Mouse (Mus musculus) small intestine, adult 2 months (tissue): ENCODE data around the gene LTO1. TPM values are rescaled to one million over a fixed set of nuclear protein-coding genes. Genes with fewer than 3 reads are reported as not detected.

Source experiments
- H3K27ac ChIP-seq: fragments of 200-500 bp; 2 replicates; pipeline ENCODE4 v1.5.1; 2012; ENCODE audit warnings: low read depth, low read length, control low read depth, inconsistent platforms; ENCODE audit not compliant: insufficient read depth
- H3K27me3 ChIP-seq: fragments of 200-500 bp; 2 replicates; pipeline ENCODE4 v1.6.1; 2012; ENCODE audit warnings: mild to moderate bottlenecking, moderate library complexity, low read length, inconsistent platforms; ENCODE audit not compliant: control insufficient read depth, insufficient read depth
- H3K36me3 ChIP-seq: fragments of 200-500 bp; 2 replicates; pipeline ENCODE4 v1.6.1; 2012; ENCODE audit warnings: mild to moderate bottlenecking, low read length, control low read depth, inconsistent platforms; ENCODE audit not compliant: control insufficient read depth, insufficient read depth
- H3K4me1 ChIP-seq: fragments of 200-500 bp; 2 replicates; pipeline ENCODE4 v1.6.1; 2012; ENCODE audit warnings: low read length, inconsistent platforms, mixed read lengths; ENCODE audit not compliant: control insufficient read depth, insufficient read depth, insufficient read length
- H3K4me3 ChIP-seq: fragments of 200-500 bp; 2 replicates; pipeline ENCODE4 v1.5.1; 2012; ENCODE audit warnings: low read depth, mild to moderate bottlenecking, control low read depth, inconsistent platforms, low read length, moderate library complexity
- CTCF ChIP-seq: fragments of 200-500 bp; IDR thresholded peaks from 2 replicates; pipeline ENCODE4 v1.5.1; 2012; ENCODE audit warnings: low read depth, mild to moderate bottlenecking, control low read depth, inconsistent platforms, low read length, moderate library complexity, mixed read lengths; ENCODE audit not compliant: insufficient replicate concordance, insufficient read length; ENCODE audit errors: extremely low read depth
- POLR2A ChIP-seq: fragments of 200-500 bp; IDR thresholded peaks from 2 replicates; pipeline ENCODE4 v1.6.1; 2012; ENCODE audit warnings: low read depth, mild to moderate bottlenecking, control low read depth, inconsistent platforms, low read length, moderate library complexity
- WGBS: fragments of 180-500 bp; shearing (Covaris S2); methylation state at CpG from one replicate; pipeline ENCODE4 v1.1.7; 2018; 5-methylcytosine and 5-hydroxymethylcytosine counted together
- polyA plus RNA-seq: library from polyadenylated mRNA; depleted of rRNA; stranded (reverse); fragments of >200 nt; gene quantifications from 2 replicates; pipeline ENCODE4 v1.2.3, GENCODE M21; 2012

LTO1 gene
- polyA plus RNA-seq, 1 experiment = 14.1 TPM

- Histone ChIP-seq H3K27ac (no peak overlapping the region), H3K27me3 (no peaks in the 10 kb centered on the region), H3K4me3 (no peak overlapping the region), H3K4me1 (peaks cover 8% of the 10 kb centered on the region), H3K36me3 (no peaks in the 10 kb centered on the region)
- no peak for TF ChIP-seq CTCF
- WGBS = 76% methylated on average over 1 of the region's 1 CpGs
These were observed 3.8 kb upstream of the LTO1 start for GRCm38 (mm10) chr7:144911121-144911520.

- WGBS = 84% methylated on average over 4 of the region's 4 CpGs
- Histone ChIP-seq H3K4me3 (no peak overlapping the region), H3K27me3 (no peaks in the 10 kb centered on the region), H3K27ac (no peak overlapping the region), H3K4me1 (peaks cover 9% of the 10 kb centered on the region), H3K36me3 (peaks cover 7% of the 10 kb centered on the region; the same call in 1 of the 2 replicates)
- TF ChIP-seq POLR2A = no peak
- TF ChIP-seq CTCF = no peak
These were observed 2.0 kb upstream of the LTO1 start for GRCm38 (mm10) chr7:144912897-144913296.

- peak overlapping the region; percentile 91 for H3K4me3 ChIP-seq
- H3K27ac ChIP-seq = peak overlapping the region; percentile 60; the same call in 1 of the 2 replicates
- TF ChIP-seq POLR2A (no peak), CTCF (peak; percentile 8; the same call in 1 of the 2 replicates)
- peaks cover 15% of the 10 kb centered on the region for H3K36me3 ChIP-seq
- WGBS = 6% methylated on average over 17 of the region's 17 CpGs
- peaks cover 9% of the 10 kb centered on the region for H3K4me1 ChIP-seq
- no peaks in the 10 kb centered on the region for H3K27me3 ChIP-seq
These were observed 478 bp upstream of the LTO1 start for GRCm38 (mm10) chr7:144914296-144914947.

- WGBS = 88% methylated on average over 1 of the region's 1 CpGs
- H3K4me3 ChIP-seq = no peak overlapping the region
- TF ChIP-seq CTCF = no peak
- no peak for TF ChIP-seq POLR2A
- H3K4me1 ChIP-seq = peaks cover 9% of the 10 kb centered on the region
- no peaks in the 10 kb centered on the region for H3K27me3 ChIP-seq
- H3K27ac ChIP-seq = no peak overlapping the region
- peaks cover 30% of the 10 kb centered on the region for H3K36me3 ChIP-seq
These were observed 3.9 kb downstream of the LTO1 start for GRCm38 (mm10) chr7:144918823-144919222.

- WGBS = 81% methylated on average over 2 of the region's 2 CpGs
- Histone ChIP-seq H3K36me3 (peaks cover 24% of the 10 kb centered on the region; the same call in 1 of the 2 replicates), H3K27me3 (no peaks in the 10 kb centered on the region), H3K4me1 (no peaks in the 10 kb centered on the region), H3K4me3 (no peak overlapping the region), H3K27ac (no peak overlapping the region)
- TF ChIP-seq POLR2A (no peak), CTCF (no peak)
These were observed 12.7 kb downstream of the LTO1 start for GRCm38 (mm10) chr7:144927591-144927990.

- H3K4me1 ChIP-seq = no peaks in the 10 kb centered on the region
- TF ChIP-seq CTCF = no peak
- no peak for TF ChIP-seq POLR2A
- WGBS = 88% methylated on average over 4 of the region's 4 CpGs
- H3K27me3 ChIP-seq = no peaks in the 10 kb centered on the region
- no peak overlapping the region for H3K4me3 ChIP-seq
- no peak overlapping the region for H3K27ac ChIP-seq
- peaks cover 28% of the 10 kb centered on the region for H3K36me3 ChIP-seq
These were observed 13.3 kb downstream of the LTO1 start for GRCm38 (mm10) chr7:144928009-144928888.

DNA sequence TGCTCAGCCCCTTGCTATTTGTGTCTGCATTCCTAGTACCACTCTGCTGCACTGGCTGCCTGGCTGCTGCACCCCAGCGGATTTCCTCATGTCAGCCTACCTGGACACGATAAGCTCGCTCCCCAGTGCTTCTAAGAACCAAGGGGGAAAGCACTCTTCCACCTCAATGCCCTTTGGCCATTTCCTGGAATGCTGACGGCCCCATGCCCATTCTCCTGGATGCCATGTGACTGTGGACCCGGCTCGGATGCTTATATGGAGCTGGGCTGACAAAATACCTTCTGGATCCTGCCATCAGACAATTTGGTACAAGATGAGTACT lies 13.9 kb downstream of the LTO1 start:
- Histone ChIP-seq H3K4me3 (no peak overlapping the region), H3K36me3 (peaks cover 28% of the 10 kb centered on the region), H3K27me3 (no peaks in the 10 kb centered on the region), H3K27ac (no peak overlapping the region), H3K4me1 (no peaks in the 10 kb centered on the region)
- TF ChIP-seq POLR2A (no peak), CTCF (no peak)
- 43% methylated on average over 6 of the region's 6 CpGs for WGBS
